Mouse (Mus musculus) erythroblast, embryonic 14.5 days (primary cell): ENCODE data around the gene Lrrc63. TPM values are rescaled to one million over a fixed set of nuclear protein-coding genes. Genes with fewer than 3 reads are reported as not detected.

Experiments used
- H3K27me3 ChIP-seq: 2 replicates; pipeline ENCODE4 v1.6.1; 2012; ENCODE audit warnings: inconsistent platforms; ENCODE audit not compliant: control insufficient read depth
- H3K36me3 ChIP-seq: 2 replicates; pipeline ENCODE4 v1.6.1; 2012; ENCODE audit warnings: mild to moderate bottlenecking, inconsistent platforms; ENCODE audit not compliant: control insufficient read depth
- H3K4me1 ChIP-seq: 2 replicates; pipeline ENCODE4 v1.6.1; 2012; ENCODE audit warnings: inconsistent platforms; ENCODE audit not compliant: control insufficient read depth
- H3K4me3 ChIP-seq: replicated peaks from 2 replicates; pipeline ENCODE3; 2012; ENCODE audit warnings: moderate library complexity, mild to moderate bottlenecking, inconsistent platforms
- H3K9me3 ChIP-seq: 2 replicates; pipeline ENCODE4 v1.6.1; 2012; ENCODE audit warnings: low read length, inconsistent platforms, mixed read lengths; ENCODE audit not compliant: control insufficient read depth
- GATA1 ChIP-seq: IDR thresholded peaks from 2 replicates; pipeline ENCODE4 v1.6.1; 2012; ENCODE audit warnings: low read length, inconsistent platforms, mixed read lengths
- TAL1 ChIP-seq: IDR thresholded peaks from 3 replicates; pipeline ENCODE4 v1.6.1; 2012; ENCODE audit warnings: low read length, inconsistent platforms, mixed read lengths
- polyA plus RNA-seq: library from polyadenylated mRNA; stranded (reverse); fragments of >175 nt; gene quantifications from 2 replicates; pipeline ENCODE4 v1.2.3, GENCODE M21; 2012

The Lrrc63 gene
- polyA plus RNA-seq, 1 experiment, result not detected

- peak overlapping the region; percentile 49 for H3K4me3 ChIP-seq
- H3K27me3 ChIP-seq, result peaks cover 23% of the 10 kb centered on the region
- H3K36me3 ChIP-seq, result no peaks in the 10 kb centered on the region
- no peak for TF ChIP-seq TAL1
- H3K4me1 ChIP-seq, result peaks cover 50% of the 10 kb centered on the region
- H3K9me3 ChIP-seq, result no peaks in the 10 kb centered on the region
Measured at GRCm38 (mm10) chr14:75139225-75139624, 8.5 kb upstream of the Lrrc63 start.

GRCm38 (mm10) chr14:75138503-75138902, 7.8 kb upstream of the Lrrc63 start:
- peak overlapping the region; percentile 49 for H3K4me3 ChIP-seq
- no peaks in the 10 kb centered on the region for H3K9me3 ChIP-seq
- H3K27me3 ChIP-seq, result peaks cover 23% of the 10 kb centered on the region
- peaks cover 50% of the 10 kb centered on the region for H3K4me1 ChIP-seq
- H3K36me3 ChIP-seq, result no peaks in the 10 kb centered on the region
- TF ChIP-seq TAL1 (peak; percentile 92), GATA1 (peak; percentile 94)

- Histone ChIP-seq H3K4me1 (peaks cover 64% of the 10 kb centered on the region), H3K9me3 (no peaks in the 10 kb centered on the region)
Measured at GRCm38 (mm10) chr14:75136119-75136966, 5.7 kb upstream of the Lrrc63 start.

DNA sequence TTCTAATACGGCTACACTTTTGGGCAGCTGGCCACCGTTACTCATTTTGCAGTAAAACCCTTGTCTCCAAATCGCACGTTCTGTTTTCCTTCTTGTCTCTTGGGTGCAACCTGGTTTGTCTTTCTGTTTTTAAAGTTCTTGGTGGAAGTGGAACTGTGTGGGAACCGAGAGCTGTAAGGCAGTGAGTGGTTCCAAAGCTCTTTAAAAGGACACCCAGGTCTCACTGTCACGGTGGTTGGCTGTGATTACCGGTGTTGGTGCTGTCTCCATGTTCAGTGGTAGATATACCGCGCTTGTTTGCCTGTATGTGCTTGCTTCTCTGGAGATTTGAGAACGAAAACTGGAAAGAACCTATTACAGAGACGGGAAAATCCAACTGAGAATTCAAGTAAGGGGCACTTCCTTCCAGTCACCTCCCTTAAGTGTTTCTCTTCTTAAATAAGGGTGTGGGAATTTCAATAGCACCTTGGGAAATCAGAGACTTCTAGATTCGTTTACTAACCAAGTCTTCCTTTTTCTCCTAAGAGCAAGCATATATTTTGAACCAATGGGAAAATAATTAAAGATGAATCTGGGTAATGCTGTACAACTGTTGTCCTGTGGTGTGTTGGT, 749 bp upstream of the Lrrc63 start:
- H3K9me3 ChIP-seq, result no peaks in the 10 kb centered on the region
- H3K27me3 ChIP-seq, result peaks cover 75% of the 10 kb centered on the region
- no peaks in the 10 kb centered on the region for H3K36me3 ChIP-seq
- H3K4me1 ChIP-seq, result peaks cover 29% of the 10 kb centered on the region
- TF ChIP-seq TAL1 (no peak), GATA1 (no peak)
- H3K4me3 ChIP-seq, result peak overlapping the region; percentile 66

More at GRCm38 (mm10) chr14:75136119-75136966, 5.7 kb upstream of the Lrrc63 start:
- no peaks in the 10 kb centered on the region for H3K36me3 ChIP-seq
- peak overlapping the region; percentile 33 for H3K4me3 ChIP-seq
- TF ChIP-seq TAL1, result no peak
- no peak for TF ChIP-seq GATA1
- peaks cover 44% of the 10 kb centered on the region for H3K27me3 ChIP-seq

- Histone ChIP-seq H3K9me3 (no peaks in the 10 kb centered on the region), H3K27me3 (no peaks in the 10 kb centered on the region), H3K4me1 (no peaks in the 10 kb centered on the region), H3K4me3 (no peak overlapping the region), H3K36me3 (no peaks in the 10 kb centered on the region)
- TF ChIP-seq TAL1 (no peak), GATA1 (no peak)
Measured at GRCm38 (mm10) chr14:75121658-75122057, 9.0 kb downstream of the Lrrc63 start.

DNA sequence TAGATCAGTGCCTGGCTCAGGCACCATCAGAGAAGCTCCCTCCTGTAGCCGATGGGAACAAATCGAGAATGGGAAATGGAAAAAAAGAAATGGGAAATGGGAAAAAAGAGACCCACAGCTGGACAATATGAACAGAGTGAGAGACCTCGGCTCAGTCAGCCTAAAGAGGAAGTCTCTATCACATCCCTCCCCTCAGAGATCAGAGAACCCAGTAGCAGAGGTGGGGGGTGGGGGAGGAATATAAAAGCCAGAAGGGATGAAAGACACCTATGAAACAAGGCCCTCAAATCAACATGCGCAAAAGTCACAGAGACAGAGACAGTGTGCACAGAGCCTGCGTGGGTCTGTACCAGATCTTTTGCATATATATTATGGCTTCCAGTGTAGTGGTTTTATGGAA, 27.7 kb downstream of the Lrrc63 start:
- Histone ChIP-seq H3K4me1 (no peaks in the 10 kb centered on the region), H3K4me3 (no peak overlapping the region), H3K36me3 (no peaks in the 10 kb centered on the region), H3K9me3 (no peaks in the 10 kb centered on the region), H3K27me3 (no peaks in the 10 kb centered on the region)
- no peak for TF ChIP-seq GATA1
- TF ChIP-seq TAL1, result no peak

GRCm38 (mm10) chr14:75077946-75078345, 52.7 kb downstream of the Lrrc63 start:
- H3K4me3 ChIP-seq, result no peak overlapping the region
- H3K4me1 ChIP-seq, result no peaks in the 10 kb centered on the region
- H3K9me3 ChIP-seq, result no peaks in the 10 kb centered on the region
- TF ChIP-seq TAL1 (no peak), GATA1 (no peak)
- H3K36me3 ChIP-seq, result no peaks in the 10 kb centered on the region
- H3K27me3 ChIP-seq, result no peaks in the 10 kb centered on the region

GRCm38 (mm10) chr14:75075299-75076180, 55.1 kb downstream of the Lrrc63 start:
- H3K4me3 ChIP-seq, result no peak overlapping the region
- no peaks in the 10 kb centered on the region for H3K9me3 ChIP-seq
- no peaks in the 10 kb centered on the region for H3K36me3 ChIP-seq
- no peak for TF ChIP-seq GATA1
- TF ChIP-seq TAL1, result no peak
- H3K4me1 ChIP-seq, result no peaks in the 10 kb centered on the region
- no peaks in the 10 kb centered on the region for H3K27me3 ChIP-seq

GRCm38 (mm10) chr14:75071091-75071490, 59.6 kb downstream of the Lrrc63 start:
- Histone ChIP-seq H3K36me3 (no peaks in the 10 kb centered on the region), H3K9me3 (no peaks in the 10 kb centered on the region), H3K4me1 (no peaks in the 10 kb centered on the region; the same call in 1 of the 2 replicates), H3K27me3 (peaks cover 6% of the 10 kb centered on the region), H3K4me3 (no peak overlapping the region)
- TF ChIP-seq GATA1 (no peak), TAL1 (no peak)
